Mouse (Mus musculus) heart, embryonic 10.5 days (tissue): ENCODE measurements around the gene Olfr1058. TPM values are rescaled to one million over a fixed set of nuclear protein-coding genes. Genes with fewer than 3 reads are reported as not detected.
"Not testable (repeated sequence)": the region's sequence is repeated elsewhere in the genome, so short reads cannot be mapped to it uniquely, and the experiment has no call there.

Experiments
- DNase-seq: peaks from one replicate; pipeline ENCODE4 v3.0.0-alpha.2; 2017; ENCODE audit warnings: low spot score
- H3K27ac ChIP-seq: fragments of 300-500 bp; sonication (generic); 2 replicates; pipeline ENCODE4 v1.5.1; 2016; ENCODE audit warnings: mild to moderate bottlenecking
- H3K27me3 ChIP-seq: fragments of 300-500 bp; sonication (generic); 2 replicates; pipeline ENCODE4 v1.6.1; 2016; ENCODE audit warnings: mild to moderate bottlenecking; ENCODE audit not compliant: poor library complexity, insufficient read depth, severe bottlenecking
- H3K36me3 ChIP-seq: fragments of 300-500 bp; sonication (generic); 2 replicates; pipeline ENCODE4 v1.6.1; 2016; ENCODE audit warnings: mild to moderate bottlenecking, moderate library complexity
- H3K4me1 ChIP-seq: fragments of 300-500 bp; sonication (generic); 2 replicates; pipeline ENCODE4 v1.6.1; 2016; ENCODE audit warnings: mild to moderate bottlenecking
- H3K4me3 ChIP-seq: fragments of 300-500 bp; sonication (generic); 2 replicates; pipeline ENCODE4 v1.5.1; 2016; ENCODE audit warnings: mild to moderate bottlenecking, moderate library complexity
- H3K9me3 ChIP-seq: fragments of 300-500 bp; sonication (generic); 2 replicates; pipeline ENCODE4 v1.6.1; 2016; ENCODE audit warnings: mild to moderate bottlenecking, moderate library complexity
- WGBS: fragments of 180-500 bp; shearing (Covaris S2); methylation state at CpG from one replicate; pipeline ENCODE4 v1.1.7; 2016; 5-methylcytosine and 5-hydroxymethylcytosine counted together
- polyA plus RNA-seq: library from polyadenylated mRNA; unstranded; fragments of >200 nt; fragmentation: Nextera tagmentation; extraction: Ambion mirVana; gene quantifications from 2 replicates; pipeline ENCODE4 v1.2.1, GENCODE M21; 2016

Gene Olfr1058
- not detected in 2 replicates for polyA plus RNA-seq

- not testable (repeated sequence) for H3K4me1 ChIP-seq, DNase-seq, H3K4me3 ChIP-seq, H3K36me3 ChIP-seq, H3K9me3 ChIP-seq, H3K27ac ChIP-seq, H3K27me3 ChIP-seq
Observed at GRCm38 (mm10) chr2:86388461-86388860, at the start of gene Olfr1058. Gene Olfr1058, minus strand, starts transcription at chr2:86388561.

GRCm38 (mm10) chr2:86428511-86428910 is 40.1 kb upstream of the Olfr1058 start:
- 89% methylated on average over 8 of the region's 8 CpGs for WGBS

DNA sequence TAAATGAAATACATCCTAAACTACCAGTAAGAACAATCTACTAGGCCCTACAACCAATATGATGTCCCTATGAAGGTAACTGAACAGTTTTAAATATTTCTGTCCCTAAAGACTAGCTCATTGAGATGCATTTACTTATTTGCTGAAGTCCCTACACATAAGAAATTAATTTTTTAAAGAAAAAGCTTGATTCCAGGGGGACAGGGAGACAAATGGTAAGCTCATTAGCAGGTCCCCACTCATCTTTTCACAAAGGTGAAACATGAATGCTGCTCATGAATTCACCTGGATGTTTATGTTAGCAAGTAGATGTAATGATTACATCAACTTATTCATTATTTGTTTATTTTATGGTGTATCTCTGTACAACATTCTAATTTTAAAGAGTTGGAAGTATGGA is 38.3 kb upstream of the Olfr1058 start, which contains the start of gene Olfr1062:
TSS of gene Olfr1062 (minus strand) at position 101 of the 400 bp plus-strand sequence.
- DNase-seq, H3K36me3 ChIP-seq, H3K27ac ChIP-seq, H3K27me3 ChIP-seq, H3K4me3 ChIP-seq, H3K9me3 ChIP-seq, H3K4me1 ChIP-seq: not testable (repeated sequence)

More at GRCm38 (mm10) chr2:86428511-86428910, 40.1 kb upstream of the Olfr1058 start:
- not testable (repeated sequence) for H3K27ac ChIP-seq, H3K4me1 ChIP-seq, H3K9me3 ChIP-seq, H3K36me3 ChIP-seq, H3K27me3 ChIP-seq, H3K4me3 ChIP-seq, DNase-seq

- no peak for DNase-seq
- Histone ChIP-seq H3K4me3 (no peak within 1 kb of the TSS), H3K27ac (no peak within 1 kb of the TSS), H3K36me3 (no peaks in the 10 kb centered on the region), H3K4me1 (no peaks in the 10 kb centered on the region), H3K27me3 (no peaks in the 10 kb centered on the region), H3K9me3 (no peaks in the 10 kb centered on the region)
- 78% methylated on average over 1 of the region's 1 CpGs for WGBS
Observed at GRCm38 (mm10) chr2:86413950-86414349, 25.6 kb upstream of the Olfr1058 start, which contains the start of gene Olfr1061. Gene Olfr1061, minus strand, starts transcription at chr2:86414050.

DNA sequence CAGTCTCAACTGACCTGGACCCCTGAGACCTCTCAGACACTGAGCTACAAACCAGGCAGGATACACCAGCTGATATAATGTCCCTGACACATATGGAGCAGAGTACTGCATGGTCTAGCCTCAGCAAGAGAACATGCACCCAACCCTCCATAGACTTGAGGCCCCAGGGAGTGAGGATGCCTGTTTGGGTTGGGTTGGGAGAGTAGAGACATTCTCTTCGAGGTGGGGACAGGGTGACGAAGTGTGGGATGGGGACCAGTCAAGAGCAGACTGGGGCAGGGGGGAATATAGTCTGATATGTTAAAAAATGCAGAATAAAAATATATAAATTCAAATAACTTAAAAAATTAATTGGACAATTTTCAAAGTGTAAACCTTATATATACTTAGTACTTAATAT is 6.8 kb upstream of the Olfr1058 start:
- Histone ChIP-seq H3K4me1 (no peaks in the 10 kb centered on the region), H3K27ac (no peak overlapping the region), H3K27me3 (no peaks in the 10 kb centered on the region), H3K36me3 (no peaks in the 10 kb centered on the region), H3K4me3 (no peak overlapping the region), H3K9me3 (no peaks in the 10 kb centered on the region)
- 69% methylated on average over 2 of the region's 2 CpGs for WGBS
- no peak for DNase-seq

DNA sequence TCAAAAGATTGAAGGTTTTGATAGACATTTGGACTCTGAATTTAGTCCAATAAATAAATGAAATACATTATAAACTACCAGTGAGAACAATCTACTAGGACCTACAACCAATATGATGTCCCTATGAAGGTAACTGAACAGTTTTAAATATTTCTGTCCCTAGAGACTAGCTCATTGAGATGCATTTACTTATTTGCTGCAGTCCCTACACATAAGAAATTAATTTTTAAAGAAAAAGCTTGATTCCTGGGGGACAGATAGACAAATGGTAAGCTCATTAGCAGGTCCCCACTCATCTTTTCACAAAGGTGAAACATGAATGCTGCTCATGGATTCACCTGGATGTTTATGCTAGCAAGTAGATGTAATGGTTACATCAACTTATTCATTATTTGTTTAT is 10.1 kb downstream of the Olfr1058 start, which contains the start of gene Olfr1057:
TSS of gene Olfr1057 (minus strand) at position 101 of the 400 bp plus-strand sequence.
- Histone ChIP-seq H3K27ac (no peak within 1 kb of the TSS), H3K27me3 (no peaks in the 10 kb centered on the region), H3K4me1 (no peaks in the 10 kb centered on the region), H3K36me3 (no peaks in the 10 kb centered on the region), H3K4me3 (no peak within 1 kb of the TSS), H3K9me3 (no peaks in the 10 kb centered on the region)
- no peak for DNase-seq

DNA sequence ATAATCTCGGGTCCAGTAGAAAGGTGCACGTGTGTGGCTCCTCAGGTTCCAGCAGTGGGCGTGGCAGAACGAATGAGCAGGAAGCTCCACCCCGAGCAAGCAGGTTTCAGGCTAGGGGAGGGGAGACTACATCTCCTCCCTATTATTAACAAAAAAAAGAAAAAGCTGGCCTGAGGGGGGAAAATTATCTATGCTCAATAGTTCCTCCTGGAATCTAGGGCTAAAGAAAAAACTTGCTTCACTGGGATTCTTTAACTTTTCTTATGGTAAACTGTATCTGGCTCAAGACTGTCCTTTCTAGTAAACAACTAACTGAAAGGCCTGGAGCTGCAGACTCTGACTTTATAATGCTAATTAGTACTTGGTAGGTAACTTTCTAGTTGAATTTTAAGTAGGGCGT is 22.0 kb downstream of the Olfr1058 start:
- H3K27ac ChIP-seq, H3K4me1 ChIP-seq, H3K4me3 ChIP-seq, DNase-seq, H3K27me3 ChIP-seq, H3K9me3 ChIP-seq, H3K36me3 ChIP-seq: not testable (repeated sequence)
- WGBS = no CpG with 5 or more reads among the region's 6 CpGs

- no peak for DNase-seq
- no peak within 1 kb of the TSS for H3K27ac ChIP-seq
- H3K4me1 ChIP-seq = no peaks in the 10 kb centered on the region
- H3K27me3 ChIP-seq = no peaks in the 10 kb centered on the region
- no peak within 1 kb of the TSS for H3K4me3 ChIP-seq
- no peaks in the 10 kb centered on the region for H3K36me3 ChIP-seq
- H3K9me3 ChIP-seq = no peaks in the 10 kb centered on the region
Observed at GRCm38 (mm10) chr2:86362369-86362768, 26.0 kb downstream of the Olfr1058 start, which contains the start of gene Olfr1056. Gene Olfr1056, minus strand, starts transcription at chr2:86362469.

- DNase-seq, H3K27me3 ChIP-seq: not testable (repeated sequence)
- 91% methylated on average over 1 of the region's 1 CpGs for WGBS
Observed at GRCm38 (mm10) chr2:86351751-86352150, 36.6 kb downstream of the Olfr1058 start.

DNA sequence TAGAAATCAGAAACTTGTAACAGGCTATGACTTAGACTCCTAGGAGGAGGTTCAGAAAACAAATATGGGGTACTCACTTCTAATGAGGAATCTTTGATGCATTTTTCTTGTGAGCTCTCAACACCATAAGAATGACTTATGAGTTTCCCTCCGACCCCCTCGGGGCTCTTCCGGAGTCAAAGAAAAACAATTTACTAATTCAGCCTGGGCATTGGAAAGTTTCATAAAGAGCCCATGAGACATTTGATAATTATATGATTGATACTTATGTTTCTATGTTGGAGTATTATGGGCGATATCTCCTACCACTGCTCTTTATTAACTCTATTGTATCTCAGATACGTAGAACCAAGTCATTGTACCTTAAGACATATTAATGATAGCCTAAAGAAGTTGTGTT is 38.2 kb downstream of the Olfr1058 start, which contains the start of gene Olfr1055:
TSS of gene Olfr1055 (minus strand) at position 101 of the 400 bp plus-strand sequence.
- no peaks in the 10 kb centered on the region for H3K36me3 ChIP-seq
- H3K27ac ChIP-seq = no peak within 1 kb of the TSS
- H3K27me3 ChIP-seq = no peaks in the 10 kb centered on the region
- whole genome bisulfite sequencing = 89% methylated on average over 5 of the region's 5 CpGs
- no peaks in the 10 kb centered on the region for H3K9me3 ChIP-seq
- no peak for DNase-seq
- H3K4me3 ChIP-seq = no peak within 1 kb of the TSS
- H3K4me1 ChIP-seq = no peaks in the 10 kb centered on the region

More at GRCm38 (mm10) chr2:86351751-86352150, 36.6 kb downstream of the Olfr1058 start:
- H3K9me3 ChIP-seq, H3K27ac ChIP-seq, H3K4me1 ChIP-seq, H3K4me3 ChIP-seq, H3K36me3 ChIP-seq: not testable (repeated sequence)

DNA sequence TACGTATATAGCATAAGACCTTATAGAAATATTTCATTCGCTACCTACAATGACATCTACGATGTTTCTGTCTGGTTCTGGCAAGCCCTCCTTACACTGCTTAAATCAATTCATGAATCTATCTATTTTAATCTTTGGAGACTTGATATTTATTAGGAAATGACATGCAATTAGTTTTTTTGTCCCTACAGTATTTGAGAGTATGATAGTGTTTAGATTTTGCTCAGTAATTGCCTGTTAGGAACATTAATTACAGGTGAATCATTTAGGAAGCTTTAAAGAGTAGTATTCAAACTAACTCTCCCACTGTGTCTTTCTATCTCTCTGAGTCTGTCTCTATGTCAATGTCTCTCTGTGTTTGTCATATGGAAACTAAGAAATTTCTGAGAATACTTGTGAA is 53.0 kb downstream of the Olfr1058 start, which contains the start of gene Olfr1054:
TSS of gene Olfr1054 (minus strand) at position 101 of the 400 bp plus-strand sequence.
- 85% methylated on average over 3 of the region's 3 CpGs for WGBS
- no peaks in the 10 kb centered on the region for H3K27me3 ChIP-seq
- no peaks in the 10 kb centered on the region for H3K4me1 ChIP-seq
- H3K27ac ChIP-seq = no peak within 1 kb of the TSS
- no peak for DNase-seq
- no peak within 1 kb of the TSS for H3K4me3 ChIP-seq
- H3K36me3 ChIP-seq = no peaks in the 10 kb centered on the region
- H3K9me3 ChIP-seq = no peaks in the 10 kb centered on the region

Other genes with a start within 250 kb of the Olfr1058 start
- gene Olfr1040, start 241.8 kb downstream of the Olfr1058 start, polyA plus RNA-seq = not detected in 2 replicates
- gene Olfr1042, start 226.7 kb downstream of the Olfr1058 start, polyA plus RNA-seq = not detected in 2 replicates
- gene Olfr1043, start 221.0 kb downstream of the Olfr1058 start, polyA plus RNA-seq = not detected in 2 replicates
- gene Olfr1044, start 210.7 kb downstream of the Olfr1058 start, polyA plus RNA-seq = not detected in 2 replicates
- gene Olfr52, start 202.9 kb downstream of the Olfr1058 start, polyA plus RNA-seq = not detected in 2 replicates
- not detected in 2 replicates for gene Olfr1045, start 185.6 kb downstream of the Olfr1058 start, polyA plus RNA-seq
- not detected in 2 replicates for gene Olfr1046, start 169.2 kb downstream of the Olfr1058 start, polyA plus RNA-seq
- gene Olfr1047, start 157.2 kb downstream of the Olfr1058 start, polyA plus RNA-seq = not detected in 2 replicates
- not detected in 2 replicates for gene Olfr1048, start 148.3 kb downstream of the Olfr1058 start, polyA plus RNA-seq
- not detected in 2 replicates for gene Olfr1049, start 130.2 kb downstream of the Olfr1058 start, polyA plus RNA-seq
- not detected in 2 replicates for gene Olfr1051, start 109.5 kb downstream of the Olfr1058 start, polyA plus RNA-seq
- gene Olfr1052, start 96.1 kb downstream of the Olfr1058 start, polyA plus RNA-seq = not detected in 2 replicates
- gene Olfr1053, start 73.3 kb downstream of the Olfr1058 start, polyA plus RNA-seq = not detected in 2 replicates
- not detected in 2 replicates for gene Olfr1054, start 53.1 kb downstream of the Olfr1058 start, polyA plus RNA-seq
- not detected in 2 replicates for gene Olfr1055, start 38.3 kb downstream of the Olfr1058 start, polyA plus RNA-seq
- not detected in 2 replicates for gene Olfr1056, start 26.1 kb downstream of the Olfr1058 start, polyA plus RNA-seq
- not detected in 2 replicates for gene Olfr1057, start 10.2 kb downstream of the Olfr1058 start, polyA plus RNA-seq
- not detected in 2 replicates for gene Olfr1061, start 25.5 kb upstream of the Olfr1058 start, polyA plus RNA-seq
- gene Olfr1062, start 38.2 kb upstream of the Olfr1058 start, polyA plus RNA-seq = not detected in 2 replicates
- not detected in 2 replicates for gene Olfr1065, start 62.0 kb upstream of the Olfr1058 start, polyA plus RNA-seq
- not detected in 2 replicates for gene Olfr1066, start 67.7 kb upstream of the Olfr1058 start, polyA plus RNA-seq
- gene Olfr228, start 98.8 kb upstream of the Olfr1058 start, polyA plus RNA-seq = not detected in 2 replicates
- gene Olfr1076, start 119.9 kb upstream of the Olfr1058 start, polyA plus RNA-seq = not detected in 2 replicates
- gene Olfr1079, start 153.9 kb upstream of the Olfr1058 start, polyA plus RNA-seq = not detected in 2 replicates
- not detected in 2 replicates for gene Olfr1080, start 169.7 kb upstream of the Olfr1058 start, polyA plus RNA-seq
- not detected in 2 replicates for gene Olfr1082, start 210.4 kb upstream of the Olfr1058 start, polyA plus RNA-seq